Mouse (Mus musculus) left cerebral cortex, adult 9 months (tissue): ENCODE measurements around the gene Polr1e.
"Not testable (repeated sequence)": the region's sequence is repeated elsewhere in the genome, so short reads cannot be mapped to it uniquely, and the experiment has no call there.

Experiments used
- DNase-seq, 2 experiments: peaks; one replicate each; pipeline ENCODE4 v3.0.0; 2022; ENCODE audit warnings: low spot score in 2 of 2

Gene Polr1e

DNA sequence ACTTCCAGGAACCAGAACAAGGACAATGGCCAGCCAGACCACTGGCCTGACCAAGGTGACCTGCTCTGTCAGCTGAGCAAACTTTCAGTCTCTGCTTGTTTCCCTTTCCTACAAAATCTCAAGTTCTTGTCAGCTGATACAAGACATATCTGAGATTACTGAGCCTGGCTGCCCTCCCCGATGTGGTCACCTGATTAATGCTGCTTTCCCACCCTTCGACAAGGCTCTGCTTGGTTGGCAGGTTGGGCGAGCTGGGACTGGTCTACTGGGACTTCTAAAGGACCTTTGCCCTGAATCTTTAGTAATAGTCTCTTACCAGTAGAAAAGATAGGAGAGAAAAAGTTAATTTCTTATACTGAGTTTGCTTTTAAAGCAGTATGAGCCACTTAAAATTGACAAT lies 12.9 kb upstream of the Polr1e start:
- DNase-seq = no peak

DNA sequence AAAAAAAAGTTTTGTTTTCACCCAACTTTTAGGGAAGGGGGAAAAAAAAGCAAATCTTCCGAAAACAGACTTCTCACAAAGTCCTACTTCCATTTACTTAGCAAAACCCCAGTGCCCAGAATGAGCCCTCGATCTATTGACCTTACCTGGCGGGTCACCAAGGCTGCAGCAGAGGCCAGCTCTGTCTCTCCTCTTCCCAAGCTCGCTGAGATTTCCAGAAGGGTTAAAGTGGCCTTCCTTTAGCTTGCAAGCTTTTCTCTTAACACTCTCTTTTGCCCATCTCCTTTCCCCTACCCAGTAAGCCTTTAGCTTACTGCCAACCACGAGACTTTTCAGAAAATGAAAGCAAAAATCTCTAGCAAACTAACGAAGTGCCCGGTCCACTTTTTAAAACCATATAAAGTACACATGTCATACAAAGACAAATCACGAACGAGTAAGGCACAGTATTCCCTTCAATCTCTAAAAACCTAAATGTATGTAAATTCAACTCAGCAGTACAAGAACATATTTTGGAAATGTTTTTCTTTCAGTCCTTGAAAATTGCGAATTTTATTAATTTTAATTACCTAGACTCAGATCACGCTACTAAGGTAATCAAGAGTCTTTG lies 7.5 kb upstream of the Polr1e start:
- DNase-seq = no peak

DNA sequence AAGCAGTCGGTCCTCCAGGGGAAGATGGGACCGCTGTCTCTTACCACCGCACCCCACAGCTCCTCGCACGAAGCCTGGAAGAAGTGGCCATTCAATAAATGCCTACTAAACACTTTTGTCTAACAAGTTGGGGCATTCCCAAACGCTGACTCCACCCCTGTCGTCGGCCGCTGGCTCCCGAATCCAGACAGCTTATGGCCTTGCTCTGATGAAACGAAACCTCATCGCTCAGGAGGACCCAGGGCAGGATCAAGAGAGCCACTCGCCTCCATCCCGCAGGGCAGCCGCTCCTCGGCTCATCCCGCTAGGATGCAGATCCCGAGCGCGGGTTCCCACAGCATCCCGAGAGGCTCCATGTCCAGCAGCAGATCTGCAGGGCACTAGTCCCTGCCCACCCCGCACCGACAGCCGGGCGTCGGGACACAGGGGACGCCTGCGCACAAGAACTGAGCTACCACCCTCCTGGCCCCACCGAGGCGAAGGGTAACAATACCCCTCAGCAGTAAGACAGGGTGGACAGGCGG lies 6.7 kb upstream of the Polr1e start:
- peak in 1 of 2 experiments; percentile 38 for DNase-seq

DNA sequence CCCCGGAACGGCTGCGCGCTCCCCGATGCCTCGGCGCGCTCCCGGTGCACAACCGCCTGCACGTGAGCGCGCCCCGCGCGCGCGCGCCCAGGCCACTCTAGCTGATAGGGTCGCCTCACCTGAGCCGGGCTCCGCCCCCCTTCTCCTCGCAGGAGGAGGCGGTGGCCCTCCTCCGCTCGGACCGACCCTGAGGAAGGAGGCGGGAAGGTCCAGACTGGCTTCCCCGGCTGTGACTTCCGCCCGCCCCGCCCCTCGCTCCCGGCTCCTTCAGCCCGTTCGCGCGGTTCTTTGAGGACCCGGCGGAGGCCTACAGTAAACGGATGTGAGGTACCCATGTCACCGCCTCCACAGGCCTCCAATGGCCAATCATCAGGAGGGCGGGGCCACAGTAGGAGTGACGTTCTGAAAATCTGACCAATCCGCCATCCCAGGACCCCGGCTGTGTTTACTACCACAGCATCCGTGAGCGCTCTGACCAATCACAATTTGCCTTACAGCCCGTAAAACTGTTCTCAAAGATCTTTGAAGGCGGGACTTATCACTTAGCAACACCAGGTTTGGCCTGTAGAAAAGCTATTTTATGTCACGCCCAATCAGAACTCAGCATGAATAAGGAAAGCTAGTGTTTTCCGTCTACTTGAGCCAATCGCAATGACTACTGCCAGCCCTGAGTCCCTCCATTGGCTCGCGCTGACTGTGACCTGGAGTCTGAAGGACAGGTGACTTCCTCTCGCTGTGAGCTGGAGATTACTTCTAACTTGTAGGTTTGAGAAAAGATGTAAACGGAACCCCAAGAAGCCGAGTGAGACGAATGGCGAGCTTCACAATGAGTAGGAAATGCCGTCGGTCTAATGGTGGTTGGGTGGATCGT lies 6.0 kb upstream of the Polr1e start, which contains the start of gene Zbtb5:
Zbtb5 (minus strand) TSS at position 308 of the 871 bp plus-strand sequence.
- DNase-seq = peak; percentile 100

DNA sequence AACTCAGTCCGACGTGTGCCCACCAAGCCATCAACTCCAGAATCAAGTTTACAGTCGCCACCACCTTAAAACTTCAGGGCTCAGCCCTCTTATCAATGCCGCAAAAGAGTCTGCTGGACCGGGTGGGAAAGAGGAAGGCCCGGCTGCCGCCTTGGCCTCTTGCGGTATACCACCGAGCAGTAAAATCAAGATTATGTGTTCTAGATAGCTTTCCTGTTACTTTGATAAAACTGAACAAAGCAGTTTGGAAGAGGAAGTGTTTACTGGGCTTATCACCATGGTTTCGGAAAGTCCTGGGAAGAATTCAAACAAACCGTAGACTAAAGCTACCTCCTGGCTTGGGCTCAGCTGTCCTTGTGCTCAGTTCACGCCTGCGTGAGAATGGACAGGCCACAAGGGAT lies 5.4 kb upstream of the Polr1e start:
- no peak for DNase-seq

DNA sequence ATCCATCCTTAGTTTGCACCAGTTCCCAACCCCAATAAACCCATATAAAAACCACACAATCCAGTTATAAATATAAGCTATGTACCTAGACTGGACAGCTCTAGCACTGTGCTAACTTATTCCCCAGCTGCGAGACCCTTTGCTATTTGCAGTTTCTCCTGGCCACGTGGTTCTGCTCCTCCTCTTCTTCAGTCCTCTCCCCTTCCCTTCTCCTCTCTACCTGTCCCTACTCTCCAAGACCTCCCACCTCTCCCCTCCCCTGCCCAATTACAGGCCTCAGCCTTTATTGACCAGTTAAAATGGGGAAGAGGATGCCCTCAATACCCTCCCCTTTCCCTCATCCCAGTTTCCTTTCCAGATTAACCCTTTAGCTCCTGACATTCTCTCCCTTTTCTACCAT lies 4.8 kb upstream of the Polr1e start:
- no peak for DNase-seq

DNA sequence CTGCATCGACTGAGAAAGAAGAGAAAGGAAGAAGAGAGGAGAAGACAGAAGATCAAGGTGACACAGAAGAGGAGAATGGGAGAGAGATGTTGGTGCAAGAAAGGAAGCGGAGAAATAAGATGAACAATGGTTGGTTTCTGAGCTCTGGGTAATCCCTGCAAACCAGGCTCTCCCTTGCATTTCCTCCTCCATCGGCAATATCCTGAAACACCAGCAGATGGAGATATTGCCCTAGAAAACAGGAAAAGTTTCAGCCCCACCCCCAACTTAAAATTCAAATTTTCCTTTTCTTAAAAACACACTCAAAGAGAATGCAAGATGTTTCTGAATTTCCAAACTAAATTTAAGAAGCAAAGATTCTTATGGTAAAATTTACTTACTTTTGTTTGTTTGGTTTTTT lies 2.8 kb upstream of the Polr1e start:
- peak in 1 of 2 experiments; percentile 69 for DNase-seq

DNA sequence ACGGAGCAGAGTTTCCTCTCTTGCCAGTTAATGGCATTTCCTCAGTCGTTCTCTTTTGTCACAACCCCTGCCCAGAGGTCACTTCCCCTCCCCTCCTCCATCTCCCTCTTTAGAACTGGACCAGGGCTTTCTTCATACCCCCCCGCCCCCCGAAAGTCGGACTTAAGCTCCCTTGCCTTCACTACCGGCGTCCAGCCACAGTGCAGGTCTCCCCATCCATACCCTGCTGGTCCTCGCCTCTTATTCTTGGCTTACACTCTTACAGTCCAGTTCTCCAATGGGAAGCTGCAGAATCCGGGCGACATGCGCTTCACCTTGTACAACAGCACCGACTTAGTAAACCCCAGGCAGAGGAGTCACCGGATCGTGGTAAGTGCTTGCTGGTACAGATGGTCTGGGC lies 626 bp downstream of the Polr1e start:
- no peak for DNase-seq

DNA sequence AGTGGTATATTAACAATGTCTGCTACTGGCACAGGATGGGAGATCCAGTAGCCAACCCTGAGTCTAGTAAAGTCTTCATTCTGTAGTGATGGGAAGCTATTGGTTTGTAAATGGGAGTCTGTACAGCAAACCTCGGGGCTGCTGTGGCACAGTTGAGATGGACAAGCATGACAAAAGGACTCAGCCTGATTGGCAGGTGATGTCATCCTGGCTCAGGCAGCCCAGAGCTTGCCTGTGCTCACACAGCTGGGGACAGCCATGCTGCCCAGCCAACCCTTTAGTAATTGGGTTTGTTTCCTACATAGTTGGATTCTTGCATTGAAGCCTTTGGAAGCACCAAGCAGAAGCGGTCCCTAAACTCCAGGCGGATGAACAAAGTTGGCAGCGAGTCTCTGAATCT lies 8.1 kb downstream of the Polr1e start:
- no peak for DNase-seq

DNA sequence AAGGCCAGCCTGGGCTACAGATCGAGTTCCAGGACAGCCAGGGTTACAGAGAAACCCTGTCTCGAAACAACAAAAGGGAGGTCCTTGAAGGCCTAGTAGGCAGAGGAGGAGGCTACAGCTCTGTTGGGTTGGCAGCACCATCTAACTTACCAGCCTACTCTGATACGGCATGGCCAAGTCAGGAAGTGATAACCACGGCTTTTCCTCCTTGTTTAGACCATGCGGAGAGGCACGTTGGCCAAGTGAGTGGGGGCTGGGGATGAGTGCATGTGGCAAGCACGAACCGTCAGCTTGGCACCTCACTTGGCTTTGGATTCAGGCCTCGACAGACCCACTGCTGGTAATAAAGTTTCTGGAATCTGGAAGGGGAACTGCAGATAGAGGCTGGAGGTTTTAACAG lies 14.2 kb downstream of the Polr1e start:
- DNase-seq = no peak

DNA sequence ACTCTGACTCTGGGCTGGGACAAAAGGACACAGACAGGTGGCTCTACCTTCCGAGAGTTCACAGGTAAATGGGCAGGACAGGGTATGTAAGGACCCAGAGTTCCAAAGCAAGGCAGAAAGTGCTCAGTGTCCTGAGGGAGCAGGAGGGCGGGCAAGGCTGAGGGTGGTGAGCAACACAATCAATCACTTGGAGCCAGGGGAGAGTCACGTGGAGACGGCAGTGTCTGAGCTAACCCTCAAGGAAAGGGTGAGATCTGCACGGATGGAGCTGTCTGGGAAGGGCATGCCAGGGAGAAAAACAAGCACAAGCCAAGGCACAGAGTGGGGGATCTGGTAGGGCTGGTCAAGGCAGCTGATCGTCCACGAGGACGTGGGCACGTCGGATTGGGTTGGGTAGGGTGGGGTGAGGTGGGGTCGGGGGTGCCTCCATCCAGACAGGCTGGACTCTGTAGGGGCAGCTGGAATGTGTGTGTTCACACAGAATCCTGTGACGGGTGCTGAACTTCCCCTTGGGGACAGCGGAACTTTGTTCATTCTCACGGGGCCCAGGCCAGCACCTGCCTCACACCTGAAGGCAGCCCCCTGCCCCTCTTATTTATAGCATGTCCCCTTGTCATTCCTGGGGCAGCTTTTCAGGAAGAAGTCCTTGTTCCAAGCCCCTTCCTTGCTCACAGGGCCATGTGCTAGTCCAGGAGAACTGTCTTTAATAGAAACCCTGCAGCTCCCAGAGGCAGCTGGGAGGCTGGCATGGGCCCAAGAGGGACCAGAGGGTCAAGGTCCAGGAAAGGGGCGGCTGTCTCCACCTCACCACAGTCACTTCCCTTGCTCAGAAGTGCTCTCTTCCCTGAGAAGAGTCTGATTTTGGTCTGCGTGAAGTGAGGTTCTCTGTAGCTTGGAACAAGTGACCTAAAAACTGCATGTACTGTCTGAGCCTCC lies 16.6 kb downstream of the Polr1e start:
- no peak for DNase-seq

DNA sequence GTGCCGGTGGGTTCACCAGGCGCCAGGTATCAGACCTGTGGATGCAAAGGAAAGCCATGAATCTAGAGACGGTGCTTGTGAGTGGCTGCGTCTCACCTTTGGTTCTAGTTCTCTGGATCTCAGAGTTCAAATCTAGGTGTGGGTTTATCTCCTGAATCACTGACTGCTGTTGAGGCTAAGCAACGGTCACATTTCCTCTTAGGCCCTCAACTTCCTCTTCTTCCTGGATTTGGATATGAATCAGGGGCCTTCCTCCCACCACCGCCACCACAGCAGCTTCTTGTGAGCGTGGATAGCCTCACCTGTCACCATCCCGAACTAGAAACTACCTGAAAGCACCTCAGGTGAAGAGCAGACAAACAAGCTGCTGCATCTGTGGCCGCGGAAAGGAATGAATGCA lies 17.7 kb downstream of the Polr1e start:
- no peak for DNase-seq

DNA sequence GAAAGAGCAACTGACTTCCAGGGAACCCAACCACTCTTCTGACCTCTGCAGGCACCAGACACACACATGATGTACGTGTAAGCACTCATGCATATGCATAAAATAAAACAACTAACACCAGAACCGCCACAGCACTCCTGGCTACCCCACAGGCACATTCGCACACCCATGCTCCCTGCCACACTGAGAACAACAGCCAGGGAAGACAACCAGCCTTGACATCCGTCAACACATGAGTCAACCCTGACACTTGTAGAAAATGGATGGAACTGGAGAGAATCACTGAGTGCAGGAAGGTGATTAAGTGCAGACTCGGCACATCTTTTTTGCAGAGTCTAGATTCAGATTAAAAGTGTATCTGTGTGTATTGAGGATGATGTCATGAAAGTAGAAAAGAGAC lies 18.2 kb downstream of the Polr1e start:
- no peak for DNase-seq

DNA sequence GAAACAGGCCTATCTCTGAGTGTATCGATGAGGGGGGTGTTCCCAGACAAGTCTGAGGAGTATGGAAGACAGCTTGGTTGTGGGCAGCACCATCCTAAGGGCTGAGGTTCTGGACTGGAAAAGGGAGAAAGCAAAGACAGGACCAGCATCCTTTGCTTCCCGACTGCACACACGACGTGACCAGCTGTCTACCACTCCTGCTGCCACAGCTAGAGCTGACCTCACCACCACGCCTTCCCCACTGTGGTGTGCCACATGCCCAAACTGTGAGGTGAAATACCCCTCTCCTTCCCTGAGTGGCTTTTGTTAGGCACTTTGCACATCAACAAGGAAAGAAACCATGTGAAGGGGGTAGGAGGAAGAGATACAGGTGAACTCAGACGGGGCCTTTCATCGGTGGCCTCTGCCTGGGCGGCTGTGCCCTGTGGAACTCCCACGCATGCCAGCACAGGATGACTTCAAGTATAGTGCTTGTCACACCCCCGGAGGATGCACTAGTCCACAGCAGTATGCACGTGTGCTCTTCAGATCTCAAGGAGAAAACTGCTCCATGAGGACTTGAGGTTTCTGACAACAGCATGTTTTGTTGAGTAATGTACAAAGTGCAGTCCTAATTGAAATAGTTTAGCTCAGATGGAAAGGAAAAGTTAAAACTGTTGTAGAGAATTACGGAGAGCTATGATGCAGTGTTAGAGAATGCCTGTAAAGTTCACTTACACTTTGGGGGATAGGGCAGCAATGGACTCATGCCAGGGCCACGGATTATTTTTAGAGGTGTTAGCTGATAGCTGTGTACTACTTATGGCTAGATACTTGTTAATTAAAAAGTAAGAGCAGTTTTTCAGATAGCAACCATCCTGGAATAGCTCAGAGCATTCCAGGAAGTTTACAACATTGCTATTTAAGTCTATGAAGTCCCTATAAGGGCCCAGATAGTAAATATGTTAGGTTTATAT lies 19.4 kb downstream of the Polr1e start:
- no peak for DNase-seq

DNA sequence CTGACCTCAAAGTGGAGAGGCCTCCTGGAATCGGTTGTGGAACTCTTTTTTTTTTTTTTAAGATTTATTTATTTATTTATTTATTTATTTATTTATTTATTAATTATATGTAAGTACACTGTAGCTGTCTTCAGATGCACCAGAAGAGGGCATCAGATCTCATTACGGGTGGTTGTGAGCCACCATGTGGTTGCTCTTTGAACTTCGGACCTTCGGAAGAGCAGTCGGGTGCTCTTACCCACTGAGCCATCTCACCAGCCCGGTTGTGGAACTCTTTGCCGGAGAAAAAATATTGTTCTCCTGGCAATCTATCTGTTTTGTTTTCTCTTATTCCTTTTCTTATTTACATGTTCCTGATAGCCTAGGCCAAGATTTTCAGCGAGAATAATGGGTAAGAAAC lies 20.5 kb downstream of the Polr1e start:
- DNase-seq = not testable (repeated sequence)

DNA sequence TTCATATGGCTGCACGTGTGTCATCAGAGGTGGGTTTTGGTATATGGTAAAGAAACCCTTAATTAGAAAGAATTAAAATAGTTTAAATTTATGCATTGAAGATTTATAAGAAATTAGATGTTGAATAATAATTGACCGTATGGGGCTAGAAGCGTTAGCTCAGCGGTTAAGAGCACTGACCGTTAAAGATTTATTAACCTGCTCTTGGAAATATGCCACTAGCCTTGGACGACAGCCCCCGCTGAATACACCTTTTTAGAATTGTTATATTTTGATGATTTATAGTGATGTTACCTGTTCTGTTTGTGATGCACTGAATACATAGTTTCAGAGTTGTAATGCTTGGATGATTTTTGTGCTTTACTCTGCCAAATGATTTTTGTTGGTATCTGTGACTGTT lies 21.2 kb downstream of the Polr1e start:
- not testable (repeated sequence) for DNase-seq

DNA sequence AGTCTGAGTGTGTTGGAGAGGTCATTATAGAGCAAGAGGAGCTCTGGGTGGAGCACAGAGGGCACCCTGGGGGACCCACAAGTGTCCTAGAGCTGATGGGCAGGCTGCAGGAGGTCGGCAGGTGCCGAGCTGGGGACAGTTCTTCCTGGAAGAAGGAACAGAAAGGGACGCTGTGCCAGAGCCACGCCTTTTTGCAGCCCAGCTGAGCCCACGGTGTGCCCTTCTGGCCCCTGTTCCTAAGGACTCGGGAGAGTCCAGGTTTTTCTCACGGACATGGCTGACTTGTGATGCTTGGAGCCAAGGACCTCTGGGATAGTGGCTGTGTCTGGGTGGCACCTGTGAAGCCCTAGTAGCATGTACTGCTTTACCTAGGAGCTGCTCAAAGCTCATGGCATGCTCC lies 22.4 kb downstream of the Polr1e start:
- no peak for DNase-seq

DNA sequence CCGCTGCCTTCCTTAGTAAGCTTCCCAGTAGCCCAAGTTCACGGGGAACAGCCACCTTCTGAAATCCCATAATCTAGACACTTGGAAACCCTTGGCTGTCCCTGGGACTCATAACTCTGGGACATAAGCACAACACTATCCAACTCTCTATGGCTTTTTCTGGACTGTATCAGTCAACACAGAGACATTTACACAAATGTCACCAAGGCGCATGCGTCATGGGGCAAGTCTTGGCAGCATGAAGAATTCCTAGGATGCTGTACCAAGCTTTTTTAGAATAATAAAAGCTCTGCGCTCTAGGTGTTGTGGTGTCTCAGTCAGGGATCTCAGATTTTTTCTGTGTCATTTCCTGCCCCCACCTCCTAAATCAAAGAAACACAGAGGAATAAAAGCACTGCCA lies 28.3 kb downstream of the Polr1e start:
- no peak for DNase-seq

DNA sequence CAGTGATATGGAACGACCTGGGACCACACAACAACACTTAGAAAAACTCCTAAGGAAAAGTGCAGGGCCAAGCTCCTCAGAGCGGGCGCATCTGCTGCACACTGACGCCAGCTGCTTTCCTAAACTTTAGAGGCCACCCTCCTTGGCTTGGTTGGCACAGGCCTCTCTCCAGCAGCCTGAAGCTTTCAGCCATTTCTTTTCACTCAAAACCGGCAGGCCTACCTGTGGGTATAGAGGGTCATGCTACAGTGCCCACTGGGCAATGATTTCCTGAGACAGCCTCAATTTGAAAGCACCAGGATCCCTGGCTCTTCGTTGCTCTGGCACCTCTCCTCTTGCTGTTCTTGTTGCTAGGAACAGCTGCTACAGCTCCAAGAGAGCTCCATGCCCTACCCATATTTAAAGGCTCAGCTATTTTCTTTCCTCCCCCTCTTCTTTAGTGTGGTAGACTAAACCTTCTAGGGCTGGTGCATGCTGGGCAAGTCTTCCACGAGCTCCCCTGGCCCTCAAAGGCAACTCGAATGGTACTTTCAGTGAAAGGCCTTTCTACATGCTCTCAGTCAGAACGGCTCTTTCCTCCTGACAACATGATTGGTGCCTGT lies 29.0 kb downstream of the Polr1e start:
- DNase-seq = peak; percentile 17 to 18

DNA sequence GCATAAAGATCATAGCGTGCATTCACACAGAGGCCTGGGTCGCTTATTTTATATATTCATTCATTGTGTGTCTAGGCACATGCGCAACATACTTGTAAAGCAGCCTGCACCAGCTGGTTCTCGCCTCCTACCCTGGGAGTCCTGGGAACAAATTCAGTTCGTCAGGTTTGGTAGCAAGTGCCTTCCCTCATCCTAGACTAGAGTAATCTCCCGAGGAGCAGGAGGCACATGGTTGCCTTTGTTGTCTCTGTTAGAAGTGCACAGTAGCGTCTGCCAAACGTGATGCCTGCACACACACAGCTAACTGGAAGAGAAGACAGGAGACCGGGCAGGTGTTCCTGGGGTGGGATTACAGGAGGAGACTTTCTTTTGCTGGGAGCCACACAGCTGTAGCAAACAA lies 29.6 kb downstream of the Polr1e start:
- peak in 1 of 2 experiments; percentile 49 for DNase-seq
